ENCODE assay signal across 8 mouse cellular contexts in the genomic region with DNA sequence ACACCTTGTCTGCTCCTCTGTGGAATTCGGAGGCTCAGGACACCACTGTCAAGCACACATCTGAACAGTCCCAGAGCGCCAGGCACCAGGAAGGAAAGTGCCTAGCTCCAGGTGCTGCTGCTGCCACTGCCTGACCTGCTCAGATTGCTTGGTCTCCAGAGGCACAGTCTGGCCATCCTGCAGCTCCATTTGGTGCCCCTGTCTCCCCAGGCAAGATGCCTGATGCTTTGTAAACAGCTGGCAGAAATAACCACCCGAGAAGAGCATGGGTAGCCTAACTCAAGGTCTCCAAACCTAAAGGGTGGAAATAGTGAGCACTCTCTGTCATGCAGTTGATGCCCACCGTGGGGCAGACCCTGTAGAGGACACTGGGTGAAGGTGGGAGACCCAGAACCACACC. TPM values are rescaled to one million over a fixed set of nuclear protein-coding genes. Genes with fewer than 3 reads are reported as not detected.
DNase-seq lines count a peak whose midpoint lies in the region; ATAC-seq and TF ChIP-seq lines count a peak whose summit lies in the region.

No protein-coding gene starts in this region.

- peaks cover 29% of the 10 kb centered on the region for H3K36me3 ChIP-seq in lung, embryonic 15.5 days
- peaks cover 24% of the 10 kb centered on the region for H3K36me3 ChIP-seq in intestine, postnatal 0 days (ENCODE audit: control insufficient read depth, insufficient read depth)
- peaks cover 27% of the 10 kb centered on the region for H3K36me3 ChIP-seq in neural tube, embryonic 14.5 days (ENCODE audit: control insufficient read depth, insufficient read depth, low read length)

- peak overlapping the region; percentile 87 for H3K4me2 ChIP-seq in lung, embryonic 15.5 days
- H3K4me2 ChIP-seq in intestine, postnatal 0 days (replicated peaks; ENCODE audit: low read depth), result peak overlapping the region; percentile 85
- peak overlapping the region; percentile 78 for H3K4me2 ChIP-seq in neural tube, embryonic 14.5 days (ENCODE audit: low read depth, low read length)

- no peak for DNase-seq in lung, adult 18-20 months
- no peak for DNase-seq in gastrocnemius, adult 8-10 months (ENCODE audit: low spot score in 2 of 2)
- DNase-seq in cerebellum, adult 8-10 months, result no peak
- no peak for DNase-seq in frontal cortex, postnatal 14 days (ENCODE audit: low spot score in 2 of 2)

- peak overlapping the region; percentile 80 for H3K27ac ChIP-seq in lung, embryonic 15.5 days
- peak overlapping the region; percentile 82 for H3K27ac ChIP-seq in intestine, postnatal 0 days (ENCODE audit: low read depth, low read length)
- no peak overlapping the region for H3K27ac ChIP-seq in neural tube, embryonic 14.5 days (ENCODE audit: low read depth, low read length)

- WGBS in lung, embryonic 15.5 days, result 15% methylated on average over 4 of the region's 4 CpGs
- 15% methylated on average over 4 of the region's 4 CpGs for WGBS in intestine, postnatal 0 days
- WGBS in neural tube, embryonic 14.5 days, result 34% methylated on average over 4 of the region's 4 CpGs

- no peak for ATAC-seq in lung, embryonic 15.5 days (ENCODE audit: borderline replicate concordance, extremely low read depth, low FRiP score, low TSS enrichment)
- 0 out of 2 replicates have a peak, but pooled peaks have one; percentile 11 for ATAC-seq in erythroblast, adult 5-6 weeks (replicated peaks; ENCODE audit: low FRiP score, poor library complexity, severe bottlenecking)
- no peak for ATAC-seq in intestine, postnatal 0 days
- no peak for ATAC-seq in neural tube, embryonic 14.5 days (ENCODE audit: low read depth)

- H3K4me1 ChIP-seq in lung, embryonic 15.5 days, result peaks cover 45% of the 10 kb centered on the region
- 0 out of 2 replicates have a peak, but pooled peaks cover 3% of the 10 kb centered on the region for H3K4me1 ChIP-seq in intestine, postnatal 0 days (replicated peaks; ENCODE audit: control insufficient read depth, insufficient read depth, low read length)
- H3K4me1 ChIP-seq in neural tube, embryonic 14.5 days (ENCODE audit: control insufficient read depth, insufficient read depth, low read length), result peaks cover 13% of the 10 kb centered on the region

- peak overlapping the region; percentile 93 for H3K9ac ChIP-seq in lung, embryonic 15.5 days
- peak overlapping the region; percentile 95 for H3K9ac ChIP-seq in intestine, postnatal 0 days (ENCODE audit: low read depth, low read length)
- H3K9ac ChIP-seq in neural tube, embryonic 14.5 days (replicated peaks; ENCODE audit: low read depth, low read length), result peak overlapping the region; percentile 92

- H3K27me3 ChIP-seq in lung, embryonic 15.5 days, result no peaks in the 10 kb centered on the region
- no peaks in the 10 kb centered on the region for H3K27me3 ChIP-seq in intestine, postnatal 0 days (replicated peaks; ENCODE audit: control insufficient read depth, insufficient read depth, low read length)
- H3K27me3 ChIP-seq in neural tube, embryonic 14.5 days (ENCODE audit: control insufficient read depth, insufficient read depth, low read length), result no peaks in the 10 kb centered on the region

- TF ChIP-seq CTCF in intestine, postnatal 0 days (IDR thresholded peaks at IDR 0.05; ENCODE audit: low read depth), result no peak

- H3K9me3 ChIP-seq in lung, embryonic 15.5 days, result no peaks in the 10 kb centered on the region
- no peaks in the 10 kb centered on the region for H3K9me3 ChIP-seq in intestine, postnatal 0 days (ENCODE audit: control insufficient read depth)
- H3K9me3 ChIP-seq in neural tube, embryonic 14.5 days (ENCODE audit: control insufficient read depth, low read length), result no peaks in the 10 kb centered on the region

- H3K4me3 ChIP-seq in lung, embryonic 15.5 days, result peak overlapping the region; percentile 88
- peak overlapping the region; percentile 96 for H3K4me3 ChIP-seq in intestine, postnatal 0 days (ENCODE audit: low read depth, low read length)
- H3K4me3 ChIP-seq in neural tube, embryonic 14.5 days (ENCODE audit: low read depth, low read length), result peak overlapping the region; percentile 91

RNA-seq across cellular contexts. Expression of a gene that starts 1.1 kb away (rescaled TPM):
- 99.3 and 100 TPM in 2 replicates for polyA plus RNA-seq in lung, embryonic 15.5 days (2015; fragmentation: Nextera tagmentation; extraction: Ambion mirVana)
- total RNA-seq in erythroblast, adult 5-6 weeks (2015; ENCODE audit: low replicate concordance), result 5.9 and 7.7 TPM in 2 replicates
- 3.5 and 6.7 TPM in 2 replicates for total RNA-seq in erythroblast, adult 5-6 weeks (2017; ENCODE audit: low replicate concordance)
- polyA plus RNA-seq in intestine, postnatal 0 days (2015; fragmentation: Nextera tagmentation; extraction: Ambion mirVana), result 121 and 123 TPM in 2 replicates
- polyA plus RNA-seq in neural tube, embryonic 14.5 days (2014; fragmentation: Nextera tagmentation; extraction: Ambion mirVana), result 92.9 and 101 TPM in 2 replicates
- 10 to 100 TPM; 26.4 to 32.0 (median 30.1) TPM for total RNA-seq in gastrocnemius, adult 8-10 months (2022)

RNA-seq across cellular contexts. Expression of a gene that starts 28.2 kb away (rescaled TPM):
- polyA plus RNA-seq in lung, embryonic 15.5 days (2015; fragmentation: Nextera tagmentation; extraction: Ambion mirVana), result 26.2 and 28.9 TPM in 2 replicates
- 0.42 and 3.5 TPM in 2 replicates for total RNA-seq in erythroblast, adult 5-6 weeks (2015; ENCODE audit: low replicate concordance)
- total RNA-seq in erythroblast, adult 5-6 weeks (2017; ENCODE audit: low replicate concordance), result 1.6 and 2.5 TPM in 2 replicates
- 4.2 and 4.3 TPM in 2 replicates for polyA plus RNA-seq in intestine, postnatal 0 days (2015; fragmentation: Nextera tagmentation; extraction: Ambion mirVana)
- polyA plus RNA-seq in neural tube, embryonic 14.5 days (2014; fragmentation: Nextera tagmentation; extraction: Ambion mirVana), result 12.6 and 13.7 TPM in 2 replicates
- total RNA-seq in gastrocnemius, adult 8-10 months (2022), result 1 to 10 TPM in 2 of 4 experiments, under 1 TPM in 2; 0.56 to 1.7 (median 1.2) TPM
